Mouse (Mus musculus): ENCODE measurements around the gene Zfp322a.
"Not testable (repeated sequence)": the region's sequence is repeated elsewhere in the genome, so short reads cannot be mapped to it uniquely, and the experiment has no call there.

Zfp322a gene

DNA sequence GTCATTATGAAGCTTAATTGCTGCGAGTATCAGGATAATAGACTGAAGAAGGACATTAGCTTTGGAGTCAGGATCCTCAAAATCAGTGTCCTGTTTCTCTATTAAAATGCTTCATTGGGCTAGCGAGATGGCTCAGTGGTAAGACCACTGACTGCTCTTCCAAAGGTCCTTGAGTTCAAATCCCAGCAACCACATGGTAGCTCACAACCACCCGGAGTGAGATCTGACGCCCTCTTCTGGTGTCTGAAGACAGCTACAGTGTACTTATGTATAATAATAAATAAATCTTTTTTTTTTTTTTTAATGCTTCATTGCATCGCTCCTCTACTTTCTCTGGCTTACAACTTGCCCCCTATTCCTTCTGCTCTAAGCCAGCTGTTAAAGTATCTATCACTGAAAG is 14.5 kb downstream of the Zfp322a start:
- in situ Hi-C loops (cut with MboI; ENCODE audit: unreplicated experiment in 2 of 2): not testable (repeated sequence)

DNA sequence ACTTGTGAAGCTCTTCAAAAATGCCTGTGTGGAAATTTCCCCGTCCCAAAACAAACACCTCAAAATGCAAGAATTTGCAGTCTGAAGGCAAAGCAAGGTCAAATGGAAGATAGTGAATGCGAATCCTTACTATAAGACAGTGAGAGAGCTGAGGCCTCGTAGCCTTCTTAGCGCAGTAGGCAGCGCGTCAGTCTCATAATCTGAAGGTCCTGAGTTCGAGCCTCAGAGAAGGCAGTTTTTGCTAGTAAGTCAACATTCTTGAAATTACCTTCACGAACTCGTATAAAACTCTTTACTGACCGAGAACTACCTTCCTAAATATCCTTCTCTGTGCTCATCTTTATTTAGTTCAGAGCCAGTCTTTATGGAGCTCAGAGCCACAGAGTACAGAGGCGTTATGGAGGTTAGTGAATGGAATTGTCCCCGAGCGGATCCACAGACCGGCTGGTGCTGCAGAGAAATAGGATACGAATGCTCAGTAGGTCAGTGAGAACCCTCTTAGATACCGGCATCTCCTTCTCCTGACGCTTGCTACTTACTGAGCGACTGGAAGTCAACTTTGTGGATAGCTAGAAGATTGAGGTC is 51.6 kb downstream of the Zfp322a start:
- in situ Hi-C loops (cut with MboI; ENCODE audit: unreplicated experiment in 2 of 2): no loop called here

GRCm38 (mm10) chr13:23312909-23313669 is 55.9 kb downstream of the Zfp322a start:
- in situ Hi-C loops (cut with MboI; ENCODE audit: unreplicated experiment in 2 of 2): no loop called here

DNA sequence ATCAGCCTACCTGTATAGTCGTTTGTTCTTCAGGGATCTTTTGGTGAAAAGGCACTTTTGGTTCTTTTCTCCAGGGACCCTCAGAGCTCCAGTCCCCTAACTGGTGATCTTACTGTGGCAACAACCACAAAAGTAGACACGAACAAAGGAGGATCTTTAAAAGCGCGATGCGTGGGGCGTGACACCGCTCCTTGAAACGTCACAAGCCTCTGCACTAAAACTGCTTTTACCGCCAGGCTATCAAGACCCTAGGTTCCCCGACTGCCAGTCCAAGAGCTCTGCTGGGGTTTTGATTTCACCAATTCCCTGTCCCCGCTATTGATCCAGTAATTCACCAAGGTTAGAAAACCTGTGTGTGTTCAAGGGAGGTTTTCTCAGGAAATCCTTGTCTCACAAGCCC is 59.0 kb downstream of the Zfp322a start:
- in situ Hi-C loops (cut with MboI; ENCODE audit: unreplicated experiment in 2 of 2): no loop called here

DNA sequence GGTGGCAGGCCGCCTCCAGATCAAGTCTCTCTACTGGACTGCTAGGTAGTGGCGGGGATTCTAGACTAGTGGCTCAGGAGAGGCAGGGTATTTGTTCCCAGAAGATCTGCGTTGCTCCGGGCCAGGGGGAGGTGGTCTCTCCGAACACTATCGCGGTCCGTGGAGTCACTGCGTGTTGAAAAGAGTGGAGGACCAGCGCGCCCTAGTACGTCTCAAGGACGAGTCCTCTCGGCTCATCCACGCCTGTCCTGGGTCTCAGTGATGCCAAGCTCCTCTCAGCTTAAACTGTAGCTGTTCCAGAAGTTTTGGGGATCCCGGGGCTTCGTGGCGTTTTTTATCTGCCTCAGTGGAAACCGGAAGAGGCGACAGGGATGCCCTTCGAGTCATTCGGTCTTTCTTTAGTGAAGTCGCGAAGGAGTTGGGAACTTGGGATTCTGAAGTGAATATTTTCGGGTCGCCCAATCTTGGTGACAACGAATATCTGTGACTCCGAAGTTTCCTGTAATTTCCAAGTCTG is 59.5 kb downstream of the Zfp322a start:
- in situ Hi-C loops (cut with MboI; ENCODE audit: unreplicated experiment in 2 of 2): no loop called here

DNA sequence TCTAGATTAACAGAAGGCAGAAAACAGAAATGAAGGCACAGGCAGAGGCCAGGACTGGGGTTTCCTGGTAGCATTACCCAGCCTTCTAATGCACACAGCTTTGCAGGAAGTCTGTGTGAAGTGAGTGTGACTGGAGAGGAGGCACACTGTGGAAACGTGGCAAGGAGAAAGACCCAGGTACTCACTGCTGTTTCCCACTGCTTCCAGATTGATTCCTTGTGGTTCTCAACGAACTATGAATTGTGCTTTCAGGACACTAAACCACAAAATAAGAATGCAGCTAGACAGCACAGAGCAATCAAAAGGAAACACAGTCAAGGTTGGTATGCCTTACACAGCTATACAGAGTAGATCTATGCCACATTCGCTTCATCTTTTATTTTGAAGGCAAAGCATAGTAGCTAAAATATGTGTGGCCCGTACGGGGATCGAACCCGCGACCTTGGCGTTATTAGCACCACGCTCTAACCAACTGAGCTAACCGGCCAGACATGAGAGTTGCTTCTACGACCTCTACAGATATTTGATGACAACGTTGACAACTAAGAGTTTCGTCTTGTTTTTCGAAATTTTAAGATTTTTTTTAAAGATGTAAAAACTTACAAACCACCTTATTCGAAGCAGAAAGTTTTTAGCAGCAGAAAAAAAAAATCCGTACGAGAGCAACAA is 60.2 kb downstream of the Zfp322a start:
- in situ Hi-C loops (cut with MboI; ENCODE audit: unreplicated experiment in 2 of 2): not testable (repeated sequence)

- in situ Hi-C loops (cut with MboI; ENCODE audit: unreplicated experiment in 2 of 2): no loop called here
Measured at GRCm38 (mm10) chr13:23307069-23307814, 61.8 kb downstream of the Zfp322a start.

DNA sequence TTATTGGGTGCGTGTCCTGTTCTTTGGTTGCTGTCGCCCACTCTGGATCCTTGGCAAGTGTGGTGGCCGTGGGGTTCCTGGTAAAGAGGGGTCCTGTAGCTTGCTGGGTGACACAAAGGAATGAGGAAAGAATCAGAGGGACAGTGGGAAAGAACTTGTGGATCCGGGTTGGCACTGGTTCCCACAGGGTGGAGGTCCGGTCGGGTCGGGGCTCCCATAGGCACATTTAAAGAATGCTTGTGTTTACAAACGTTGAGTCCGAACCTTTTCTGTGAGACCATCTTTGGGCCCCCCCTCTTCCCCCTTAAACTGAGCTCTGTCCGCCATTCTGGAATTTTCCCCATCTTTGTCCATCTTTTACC is 62.3 kb downstream of the Zfp322a start:
- in situ Hi-C loops (cut with MboI; ENCODE audit: unreplicated experiment in 2 of 2): no loop called here
